Comparison of ENCODE assay signal across 8 mouse cellular contexts in the genomic region with DNA sequence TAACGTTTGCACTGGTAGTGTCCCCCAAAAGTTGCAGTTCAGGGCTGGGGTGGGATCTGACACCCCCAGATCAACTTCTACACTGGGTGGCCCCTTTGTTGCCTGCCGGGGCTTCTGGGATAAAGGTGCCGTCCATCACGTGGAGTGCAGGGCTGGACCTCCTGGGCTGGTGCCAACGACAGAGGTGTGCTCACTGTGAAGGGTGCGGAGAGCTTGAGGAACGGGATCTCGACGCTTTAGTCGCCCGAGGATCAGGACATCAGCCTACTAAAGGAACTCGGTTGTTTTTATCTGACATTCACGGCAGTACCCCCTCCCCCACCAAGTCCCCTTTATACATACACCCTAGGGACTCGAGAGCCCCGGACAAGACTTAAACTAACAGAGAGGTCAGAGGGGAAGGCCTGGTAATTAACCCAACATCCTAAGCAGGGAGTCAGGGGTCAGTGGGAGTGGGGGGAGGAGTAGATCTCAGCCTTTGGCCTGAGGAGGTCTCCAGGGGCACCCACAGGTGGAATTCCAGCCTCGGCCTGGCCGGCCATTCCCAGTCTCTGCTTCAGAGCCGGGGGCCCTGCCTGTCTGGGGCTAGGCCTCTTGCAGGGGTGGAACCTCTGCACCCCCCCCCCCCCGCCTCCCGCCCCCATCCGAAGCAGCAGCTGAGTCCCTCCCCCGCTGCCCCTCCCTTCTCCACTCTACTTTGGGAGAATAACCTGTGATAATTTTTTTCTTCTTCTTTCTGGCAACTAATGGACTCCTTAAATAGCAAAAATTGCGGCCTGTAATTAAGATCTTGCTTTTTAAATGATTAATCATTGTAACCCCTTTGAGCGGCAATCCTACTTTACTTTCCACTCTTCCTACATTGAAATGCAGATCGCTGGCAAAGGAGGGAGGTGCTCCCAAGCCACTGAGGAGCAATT. TPM values are rescaled to one million over a fixed set of nuclear protein-coding genes. Genes with fewer than 3 reads are reported as not detected.
DNase-seq lines count a peak whose midpoint lies in the region; ATAC-seq and TF ChIP-seq lines count a peak whose summit lies in the region.
"Had no signal": no experiment of that assay in that cellular context is flagged by ENCODE, and none has a peak within 500 bp of the region (broad histone marks: within the 10 kb centered on the region; RNA-seq: fewer than 3 reads in every experiment).

No protein-coding gene starts in this region.

- peaks cover 42% of the 10 kb centered on the region for H3K27me3 ChIP-seq in lung, embryonic 14.5 days (ENCODE audit: insufficient read depth, low read length)
- no peaks in the 10 kb centered on the region for H3K27me3 ChIP-seq in forebrain, embryonic 11.5 days (ENCODE audit: control insufficient read depth, insufficient read depth, low read length)
- H3K27me3 ChIP-seq in limb, embryonic 12.5 days = peaks cover 96% of the 10 kb centered on the region

- H3K27ac ChIP-seq in lung, embryonic 14.5 days (ENCODE audit: low read depth) = 0 out of 2 replicates have a peak overlapping the region, but pooled peaks have one; percentile 69
- H3K27ac ChIP-seq in forebrain, embryonic 11.5 days (ENCODE audit: low read depth, low read length) = peak overlapping the region; percentile 98
- H3K27ac ChIP-seq in limb, embryonic 12.5 days = no peak overlapping the region

- H3K4me2 ChIP-seq in lung, embryonic 14.5 days = peak overlapping the region; percentile 64
- H3K4me2 ChIP-seq in forebrain, embryonic 11.5 days (ENCODE audit: low read depth, low read length, severe bottlenecking) = peak overlapping the region; percentile 46
- peak overlapping the region; percentile 54 for H3K4me2 ChIP-seq in limb, embryonic 12.5 days

- H3K36me3 ChIP-seq in lung, embryonic 14.5 days (ENCODE audit: insufficient read depth) = no peaks in the 10 kb centered on the region
- no peaks in the 10 kb centered on the region for H3K36me3 ChIP-seq in forebrain, embryonic 11.5 days (ENCODE audit: control insufficient read depth, insufficient read depth, low read length)
- no peaks in the 10 kb centered on the region for H3K36me3 ChIP-seq in limb, embryonic 12.5 days

- H3K9ac ChIP-seq in lung, embryonic 14.5 days = no peak overlapping the region
- H3K9ac ChIP-seq in forebrain, embryonic 11.5 days (ENCODE audit: low read length) = peak overlapping the region; percentile 56
- H3K9ac ChIP-seq in limb, embryonic 12.5 days (replicated peaks) = 0 out of 2 replicates have a peak overlapping the region, but pooled peaks have one; percentile 37

- no peak for TF ChIP-seq CTCF in lung, embryonic 14.5 days (IDR thresholded peaks at IDR 0.05; ENCODE audit: low read depth)

- no peaks in the 10 kb centered on the region for H3K9me3 ChIP-seq in lung, embryonic 14.5 days (ENCODE audit: low read depth, low read length)
- H3K9me3 ChIP-seq in forebrain, embryonic 11.5 days (ENCODE audit: control insufficient read depth, low read length) = no peaks in the 10 kb centered on the region
- H3K9me3 ChIP-seq in limb, embryonic 12.5 days = no peaks in the 10 kb centered on the region

- 5% methylated on average over 25 of the region's 25 CpGs for WGBS in lung, embryonic 14.5 days
- 2% methylated on average over 25 of the region's 25 CpGs for WGBS in forebrain, embryonic 11.5 days
- 3% methylated on average over 25 of the region's 25 CpGs for WGBS in limb, embryonic 12.5 days

- no peak for DNase-seq in lung, embryonic 14.5 days
- no peak for DNase-seq in lung, postnatal 4 days
- DNase-seq in forebrain, embryonic 11.5 days (ENCODE audit: low spot score) = peak; percentile 80
- peak; percentile 39 for DNase-seq in retina, postnatal 1 day
- DNase-seq in left cerebral cortex, adult 8-10 months (ENCODE audit: low spot score in 2 of 2) = no peak
- no peak for DNase-seq in layer of hippocampus, adult 9-11 months
- DNase-seq: gastrocnemius, postnatal 25 days had no signal

- H3K4me1 ChIP-seq in lung, embryonic 14.5 days (ENCODE audit: insufficient read depth) = peaks cover 10% of the 10 kb centered on the region; the same call in 1 of the 2 replicates
- H3K4me1 ChIP-seq in forebrain, embryonic 11.5 days (replicated peaks; ENCODE audit: control insufficient read depth, insufficient read depth, low read length) = peaks cover 34% of the 10 kb centered on the region
- peaks cover 16% of the 10 kb centered on the region for H3K4me1 ChIP-seq in limb, embryonic 12.5 days (replicated peaks)

- ATAC-seq in lung, embryonic 14.5 days (ENCODE audit: insufficient read depth) = no peak
- ATAC-seq in forebrain, embryonic 11.5 days (replicated peaks; ENCODE audit: low FRiP score) = peak; percentile 43
- ATAC-seq in limb, embryonic 12.5 days (ENCODE audit: insufficient number of reproducible peaks, insufficient read depth, low FRiP score, low TSS enrichment, low read depth) = no peak

- H3K4me3 ChIP-seq in lung, embryonic 14.5 days (ENCODE audit: low read depth, low read length) = peak overlapping the region; percentile 29
- H3K4me3 ChIP-seq in forebrain, embryonic 11.5 days (ENCODE audit: low read depth, low read length) = peak overlapping the region; percentile 22; the same call in 1 of the 2 replicates
- peak overlapping the region; percentile 28 for H3K4me3 ChIP-seq in limb, embryonic 12.5 days (replicated peaks)

RNA-seq across cellular contexts. Expression of gene Rhcg, which starts 39.3 kb away (rescaled TPM):
- polyA plus RNA-seq in lung, embryonic 14.5 days (2014; fragmentation: Nextera tagmentation; extraction: Ambion mirVana) = not detected in 2 replicates
- polyA plus RNA-seq in forebrain, embryonic 11.5 days (2014; fragmentation: Nextera tagmentation; extraction: Ambion mirVana) = 5.5 and 6.8 TPM in 2 replicates
- polyA plus RNA-seq in limb, embryonic 12.5 days (2016; fragmentation: Nextera tagmentation; extraction: Ambion mirVana) = 0.15 TPM in 1 of 2 replicates, not detected in the other
- total RNA-seq in left cerebral cortex, adult 8-10 months (2022) = 1 to 10 TPM; 1.7 to 3.0 (median 2.3) TPM
- total RNA-seq: gastrocnemius, postnatal 25 days had no signal

Comparison
In these comparisons a context has a peak if more than half of its experiments do, and no peak if none do; other contexts are left out.
1. DNase-seq: peak in forebrain, embryonic 11.5 days (single experiment) and retina, postnatal 1 day (single experiment); none in lung, embryonic 14.5 days (single experiment), lung, postnatal 4 days (0 of 2), left cerebral cortex, adult 8-10 months (0 of 2) and layer of hippocampus, adult 9-11 months (single experiment).
2. Peak in every context shown above with its lines, with median percentiles within 50 percentile points of each other: H3K4me2 ChIP-seq and H3K4me3 ChIP-seq.